Mouse (Mus musculus) Muller cell, postnatal 12 days (primary cell): ENCODE measurements around the gene Trim62.

Experiments
- DNase-seq: peaks from one replicate; pipeline ENCODE4 v3.0.0-alpha.2; 2015; ENCODE audit errors: inconsistent ontology term

The Trim62 gene

DNA sequence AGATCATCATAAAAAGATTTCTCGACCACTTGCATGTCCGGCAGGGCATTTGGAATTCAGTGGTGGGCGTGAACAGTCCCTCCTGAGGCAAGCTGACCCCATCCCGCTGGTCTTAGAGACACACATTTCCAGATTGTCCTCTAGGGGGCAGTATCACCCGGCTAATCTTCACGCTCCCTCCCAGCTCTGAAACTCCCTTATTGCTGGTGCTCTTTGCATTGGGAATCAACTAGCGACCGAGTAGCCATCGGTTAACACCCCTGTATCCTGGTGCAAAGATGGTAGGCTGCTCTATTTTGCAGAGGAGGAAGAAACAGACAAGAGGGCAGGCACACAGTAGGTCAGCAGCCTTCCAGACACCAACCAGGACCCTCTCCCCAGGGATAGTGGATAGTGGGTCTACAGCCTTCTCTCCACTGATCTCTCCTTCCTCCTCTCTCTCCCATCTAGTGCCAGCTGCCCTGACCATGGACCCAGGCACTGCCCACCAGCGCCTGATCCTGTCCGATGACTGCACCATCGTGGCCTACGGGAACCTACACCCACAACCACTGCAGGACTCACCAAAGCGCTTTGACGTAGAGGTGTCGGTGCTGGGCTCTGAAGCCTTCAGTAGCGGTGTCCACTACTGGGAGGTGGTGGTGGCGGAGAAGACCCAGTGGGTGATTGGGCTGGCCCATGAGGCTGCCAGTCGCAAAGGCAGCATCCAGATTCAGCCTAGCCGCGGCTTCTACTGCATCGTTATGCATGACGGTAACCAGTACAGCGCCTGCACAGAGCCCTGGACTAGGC is 25.4 kb downstream of the Trim62 start:
- DNase-seq = peak; percentile 41

- DNase-seq = no peak
Observed at GRCm38 (mm10) chr4:128909378-128909831, 26.0 kb downstream of the Trim62 start.

GRCm38 (mm10) chr4:128910276-128911063 is 27.1 kb downstream of the Trim62 start:
- no peak for DNase-seq

GRCm38 (mm10) chr4:128912085-128912484 is 28.7 kb downstream of the Trim62 start:
- no peak for DNase-seq

DNA sequence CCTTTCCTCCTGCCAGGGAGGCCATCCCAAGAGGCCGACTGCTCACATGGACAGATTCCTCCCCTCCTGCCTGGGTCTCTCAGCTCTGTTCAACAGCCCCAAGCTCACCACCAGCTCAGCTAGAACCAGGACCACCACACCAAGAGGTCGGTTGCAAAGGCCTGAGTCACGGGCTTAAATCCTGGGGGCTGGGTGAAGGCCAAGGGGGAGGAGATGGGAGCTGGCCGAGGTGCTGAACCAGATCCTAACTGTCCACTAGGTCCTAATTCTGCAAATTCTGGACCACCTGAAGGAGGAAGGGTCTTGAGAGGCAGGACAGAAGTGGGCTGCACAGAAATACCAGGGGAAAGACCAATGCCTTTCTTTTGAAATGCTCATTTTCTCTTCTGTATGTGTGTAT is 30.4 kb downstream of the Trim62 start:
- peak; percentile 56 for DNase-seq

- DNase-seq = no peak
Observed at GRCm38 (mm10) chr4:128917119-128917518, 33.7 kb downstream of the Trim62 start.

DNA sequence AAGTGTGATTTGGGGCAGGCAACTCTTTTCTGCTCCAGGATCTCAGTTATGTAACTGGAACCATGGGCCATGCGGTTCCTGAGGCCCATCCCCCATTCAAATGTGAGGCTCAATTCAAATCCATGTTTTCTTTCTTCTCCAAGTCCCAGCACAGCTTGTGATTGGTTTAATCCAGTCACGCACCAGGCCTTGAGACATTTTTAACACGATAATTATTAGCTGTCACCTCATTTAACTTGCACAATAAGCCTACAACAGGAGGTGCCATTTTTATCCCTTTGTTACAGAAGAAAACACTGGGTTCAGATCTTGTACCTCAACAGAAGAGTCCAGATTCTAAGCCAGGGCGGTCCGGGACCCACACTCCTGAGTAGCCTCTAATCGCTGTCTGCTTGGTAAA is 34.4 kb downstream of the Trim62 start:
- DNase-seq = no peak

GRCm38 (mm10) chr4:128918187-128918586 is 34.8 kb downstream of the Trim62 start:
- DNase-seq = no peak

GRCm38 (mm10) chr4:128919106-128919505 is 35.7 kb downstream of the Trim62 start:
- no peak for DNase-seq

DNA sequence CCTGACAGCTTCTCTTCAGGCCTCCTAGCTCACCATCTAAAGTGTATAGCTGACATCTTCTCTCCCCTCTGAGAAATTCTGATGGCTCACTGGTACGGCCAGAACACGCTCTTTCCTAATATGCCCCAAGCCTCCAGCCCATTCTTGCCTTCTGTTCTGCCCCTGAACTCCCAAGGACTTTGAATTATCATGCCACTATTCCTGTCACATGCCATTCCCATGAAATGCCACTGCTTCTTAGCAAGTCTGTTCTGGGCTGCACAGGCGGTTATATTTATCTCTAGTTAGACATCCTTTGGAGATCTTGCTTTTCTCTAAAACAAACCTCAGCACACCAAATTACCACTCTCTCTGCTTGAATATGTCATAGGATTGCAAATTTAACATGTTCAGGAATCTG is 40.2 kb downstream of the Trim62 start:
- DNase-seq = no peak

DNA sequence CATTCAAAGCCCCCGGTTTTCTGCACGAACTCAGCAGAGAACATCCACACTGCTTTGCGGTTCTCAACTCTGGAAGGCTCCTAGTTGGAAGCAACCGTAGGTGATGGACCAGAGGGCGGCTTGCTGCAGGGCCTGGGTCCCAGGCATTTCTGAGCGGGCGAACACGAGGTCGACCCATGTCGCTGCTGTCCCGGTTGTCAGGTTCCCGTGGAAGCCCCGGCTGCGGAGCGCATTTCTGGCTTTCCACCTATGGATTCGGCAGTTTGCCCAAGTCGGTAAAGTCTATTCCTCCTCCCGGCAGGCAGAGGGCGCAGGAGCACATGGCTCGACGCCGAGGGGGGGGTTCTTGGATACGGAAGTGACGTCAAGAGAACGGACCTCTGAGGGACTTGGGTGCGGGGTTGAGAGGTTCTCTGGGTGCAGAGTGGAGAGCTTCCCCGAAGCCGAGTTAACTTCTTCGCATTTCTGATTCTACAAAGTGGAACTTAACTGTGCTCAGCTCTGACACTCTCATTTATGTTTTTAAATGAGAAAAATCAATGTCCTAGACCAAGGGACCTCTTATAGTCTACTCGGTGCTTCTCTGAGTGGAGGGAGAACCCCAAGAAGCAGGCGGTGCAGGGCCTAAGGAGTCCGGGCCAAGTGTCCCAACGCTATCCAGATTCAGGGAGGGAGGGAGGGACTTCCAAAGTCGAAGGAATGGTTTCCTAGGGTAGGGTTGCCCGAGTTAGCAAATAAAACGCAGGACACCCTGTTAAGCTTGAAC is 41.6 kb downstream of the Trim62 start:
- peak; percentile 88 for DNase-seq

DNA sequence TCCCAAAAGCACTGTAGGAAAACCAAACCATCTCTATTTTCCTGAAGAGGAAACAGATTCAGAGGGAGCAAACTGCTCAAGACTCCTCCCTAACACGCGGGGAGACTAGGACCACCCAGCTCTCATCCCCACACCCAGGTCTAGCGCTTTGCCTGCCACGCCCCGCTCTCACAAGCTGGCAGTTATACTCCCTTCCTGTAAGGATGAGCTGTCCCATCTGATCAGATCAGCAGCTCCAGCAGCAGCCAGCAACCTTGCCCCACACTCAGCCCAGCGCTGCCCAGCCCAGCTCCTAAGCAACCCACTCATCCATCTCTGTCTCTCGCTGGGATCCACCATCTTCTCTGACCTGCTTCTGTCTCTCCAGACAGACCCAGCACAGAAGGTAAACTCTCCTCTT is 49.4 kb downstream of the Trim62 start:
- no peak for DNase-seq

GRCm38 (mm10) chr4:128935595-128935994 is 52.2 kb downstream of the Trim62 start:
- no peak for DNase-seq

GRCm38 (mm10) chr4:128942346-128942745 is 59.0 kb downstream of the Trim62 start:
- DNase-seq = no peak

- no peak for DNase-seq
Observed at GRCm38 (mm10) chr4:128946736-128947135, 63.4 kb downstream of the Trim62 start.

GRCm38 (mm10) chr4:128947326-128947933 is 64.0 kb downstream of the Trim62 start:
- no peak for DNase-seq

DNA sequence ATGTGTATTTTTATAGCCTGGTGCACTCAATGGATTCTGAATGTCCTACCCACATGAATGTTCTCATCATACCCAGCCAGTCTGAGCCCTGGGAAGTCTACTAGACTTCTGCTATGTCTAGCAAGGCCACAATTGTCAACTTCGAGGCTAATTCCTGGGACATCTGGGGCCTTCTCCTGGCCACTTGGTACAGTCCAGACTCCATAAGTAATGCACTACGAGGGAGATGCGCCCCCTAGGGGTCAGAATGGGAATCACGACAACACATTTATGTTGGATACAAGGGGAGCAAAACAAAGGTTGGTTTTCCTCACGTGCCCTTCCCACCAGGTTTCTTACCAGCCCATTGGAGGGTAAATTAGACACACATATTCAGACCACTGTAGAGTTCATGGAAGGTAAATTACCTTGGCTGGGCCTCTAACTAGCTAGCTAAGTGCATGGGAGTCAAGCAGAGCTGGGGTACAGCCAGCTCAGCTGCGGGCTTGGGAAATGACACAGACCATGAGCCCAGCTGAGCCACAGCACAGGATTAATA is 64.8 kb downstream of the Trim62 start:
- no peak for DNase-seq

GRCm38 (mm10) chr4:128949470-128950005 is 66.2 kb downstream of the Trim62 start:
- DNase-seq = no peak

- DNase-seq = peak; percentile 94
Observed at GRCm38 (mm10) chr4:128950461-128950860, 67.1 kb downstream of the Trim62 start.

GRCm38 (mm10) chr4:128953851-128954250 is 70.5 kb downstream of the Trim62 start:
- DNase-seq = no peak
